Mouse (Mus musculus) spleen, adult 2 months (tissue): ENCODE results near the gene Prss46.

Experiments used
- CTCF ChIP-seq: fragments of 200-500 bp; IDR thresholded peaks from 2 replicates; pipeline ENCODE4 v1.5.1; 2011; ENCODE audit warnings: mild to moderate bottlenecking, inconsistent platforms; ENCODE audit not compliant: insufficient read depth, insufficient read length, insufficient replicate concordance; ENCODE audit errors: extremely low read depth
- POLR2A ChIP-seq: fragments of 200-500 bp; IDR thresholded peaks from 2 replicates; pipeline ENCODE4 v1.6.1; 2011; ENCODE audit warnings: low read depth, low read length, inconsistent platforms

DNA sequence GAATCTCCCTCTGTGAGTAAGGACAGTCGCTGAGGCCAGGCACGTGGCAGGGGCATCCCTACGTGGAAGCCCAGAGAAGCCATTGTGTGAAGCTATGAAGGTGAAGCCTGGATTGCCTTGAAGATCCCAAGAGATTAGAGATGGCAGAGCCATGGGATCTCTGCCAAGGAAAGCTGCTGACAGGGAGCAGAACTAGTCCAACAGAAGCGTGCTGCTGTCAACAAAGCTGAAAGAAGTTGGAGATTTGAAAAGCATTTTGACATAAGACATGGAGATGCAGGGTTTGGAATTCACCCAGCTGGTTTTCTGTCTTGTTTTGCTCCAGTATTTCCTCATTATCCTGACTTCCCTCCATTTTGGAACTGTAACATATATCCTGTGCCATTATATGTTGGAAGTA is 58.0 kb downstream of the Prss46 start:
- TF ChIP-seq CTCF (no peak), POLR2A (no peak)
